Mouse (Mus musculus): Measurements from ENCODE around the gene Maz. TPM values are rescaled to one million over a fixed set of nuclear protein-coding genes. Genes with fewer than 3 reads are reported as not detected.

Gene Maz
- polyA plus RNA-seq, 1 experiment from 2014 or later: 58.9 TPM

GRCm38 (mm10) chr7:127007313-127008024 is 19.4 kb downstream of the Maz start:
- 91% methylated on average over 6 of the region's 6 CpGs for WGBS (ENCODE audit: missing documents)
- H3K79me2 ChIP-seq (ENCODE audit: inconsistent target): peaks cover 100% of the 10 kb centered on the region
- no peaks in the 10 kb centered on the region for H3K36me3 ChIP-seq (ENCODE audit: inconsistent target)
- H3K27ac ChIP-seq: peak overlapping the region; percentile 93; the same call in 1 of the 2 replicates
- H3K4me3 ChIP-seq (ENCODE audit: inconsistent target): no peak overlapping the region

GRCm38 (mm10) chr7:127004122-127004875 is 22.5 kb downstream of the Maz start:
- Histone ChIP-seq H3K4me3 (ENCODE audit: inconsistent target) (no peak overlapping the region), H3K36me3 (ENCODE audit: inconsistent target) (peaks cover 23% of the 10 kb centered on the region), H3K79me2 (ENCODE audit: inconsistent target) (peaks cover 71% of the 10 kb centered on the region), H3K27ac (no peak overlapping the region)
- WGBS (ENCODE audit: missing documents): 88% methylated on average over 4 of the region's 4 CpGs

- Histone ChIP-seq H3K79me2 (ENCODE audit: inconsistent target) (peaks cover 64% of the 10 kb centered on the region), H3K27ac (no peak overlapping the region), H3K36me3 (ENCODE audit: inconsistent target) (peaks cover 30% of the 10 kb centered on the region), H3K4me3 (ENCODE audit: inconsistent target) (no peak overlapping the region)
- 96% methylated on average over 5 of the region's 5 CpGs for WGBS (ENCODE audit: missing documents)
Measured at GRCm38 (mm10) chr7:127003620-127004019, 23.2 kb downstream of the Maz start.

- H3K4me3 ChIP-seq (ENCODE audit: inconsistent target): no peak overlapping the region
Measured at GRCm38 (mm10) chr7:126999568-126999967, 27.3 kb downstream of the Maz start.

GRCm38 (mm10) chr7:126996449-126996848 is 30.4 kb downstream of the Maz start:
- Histone ChIP-seq H3K27ac (no peak overlapping the region), H3K36me3 (ENCODE audit: inconsistent target) (peaks cover 91% of the 10 kb centered on the region)
- 89% methylated on average over 4 of the region's 4 CpGs for WGBS (ENCODE audit: missing documents)

More at GRCm38 (mm10) chr7:126999568-126999967, 27.3 kb downstream of the Maz start:
- 79% methylated on average over 10 of the region's 10 CpGs for WGBS (ENCODE audit: missing documents)
- Histone ChIP-seq H3K36me3 (ENCODE audit: inconsistent target) (peaks cover 67% of the 10 kb centered on the region), H3K27ac (no peak overlapping the region), H3K79me2 (ENCODE audit: inconsistent target) (peaks cover 24% of the 10 kb centered on the region)

GRCm38 (mm10) chr7:126988816-126989215 is 38.0 kb downstream of the Maz start:
- Histone ChIP-seq H3K4me3 (ENCODE audit: inconsistent target) (no peak overlapping the region), H3K36me3 (ENCODE audit: inconsistent target) (peaks cover 69% of the 10 kb centered on the region), H3K27ac (no peak overlapping the region), H3K79me2 (ENCODE audit: inconsistent target) (no peaks in the 10 kb centered on the region)
- WGBS (ENCODE audit: missing documents): 86% methylated on average over 8 of the region's 8 CpGs

More at GRCm38 (mm10) chr7:126996449-126996848, 30.4 kb downstream of the Maz start:
- H3K4me3 ChIP-seq (ENCODE audit: inconsistent target): no peak overlapping the region
- H3K79me2 ChIP-seq (ENCODE audit: inconsistent target): no peaks in the 10 kb centered on the region

GRCm38 (mm10) chr7:126986319-126986718 is 40.5 kb downstream of the Maz start:
- Histone ChIP-seq H3K27ac (no peak overlapping the region), H3K79me2 (ENCODE audit: inconsistent target) (no peaks in the 10 kb centered on the region), H3K4me3 (ENCODE audit: inconsistent target) (no peak overlapping the region), H3K36me3 (ENCODE audit: inconsistent target) (peaks cover 48% of the 10 kb centered on the region)
- 76% methylated on average over 7 of the region's 9 CpGs for WGBS (ENCODE audit: missing documents)

- Histone ChIP-seq H3K4me3 (ENCODE audit: inconsistent target) (no peak overlapping the region), H3K79me2 (ENCODE audit: inconsistent target) (no peaks in the 10 kb centered on the region), H3K36me3 (ENCODE audit: inconsistent target) (peaks cover 45% of the 10 kb centered on the region), H3K27ac (no peak overlapping the region)
- 90% methylated on average over 10 of the region's 10 CpGs for WGBS (ENCODE audit: missing documents)
Measured at GRCm38 (mm10) chr7:126984667-126985444, 42.0 kb downstream of the Maz start.

- no peak overlapping the region for H3K27ac ChIP-seq
- peaks cover 3% of the 10 kb centered on the region; the same call in 1 of the 2 replicates for H3K79me2 ChIP-seq (ENCODE audit: inconsistent target)
- peaks cover 43% of the 10 kb centered on the region for H3K36me3 ChIP-seq (ENCODE audit: inconsistent target)
- H3K4me3 ChIP-seq (ENCODE audit: inconsistent target): no peak overlapping the region
- 92% methylated on average over 7 of the region's 7 CpGs for WGBS (ENCODE audit: missing documents)
Measured at GRCm38 (mm10) chr7:126983113-126983512, 43.7 kb downstream of the Maz start.

GRCm38 (mm10) chr7:126982054-126982453 is 44.8 kb downstream of the Maz start:
- no peak overlapping the region for H3K27ac ChIP-seq
- 93% methylated on average over 3 of the region's 4 CpGs for WGBS (ENCODE audit: missing documents)
- H3K36me3 ChIP-seq (ENCODE audit: inconsistent target): peaks cover 36% of the 10 kb centered on the region
- no peak overlapping the region for H3K4me3 ChIP-seq (ENCODE audit: inconsistent target)
- peaks cover 14% of the 10 kb centered on the region for H3K79me2 ChIP-seq (ENCODE audit: inconsistent target)

- 95% methylated on average over 2 of the region's 2 CpGs for WGBS (ENCODE audit: missing documents)
- H3K27ac ChIP-seq: no peak overlapping the region
- peaks cover 18% of the 10 kb centered on the region for H3K79me2 ChIP-seq (ENCODE audit: inconsistent target)
- peaks cover 31% of the 10 kb centered on the region for H3K36me3 ChIP-seq (ENCODE audit: inconsistent target)
- no peak overlapping the region for H3K4me3 ChIP-seq (ENCODE audit: inconsistent target)
Measured at GRCm38 (mm10) chr7:126981601-126982000, 45.2 kb downstream of the Maz start.

- H3K27ac ChIP-seq: no peak overlapping the region
- no peak overlapping the region for H3K4me3 ChIP-seq (ENCODE audit: inconsistent target)
- peaks cover 23% of the 10 kb centered on the region for H3K36me3 ChIP-seq (ENCODE audit: inconsistent target)
- 79% methylated on average over 6 of the region's 6 CpGs for WGBS (ENCODE audit: missing documents)
- H3K79me2 ChIP-seq (ENCODE audit: inconsistent target): peaks cover 21% of the 10 kb centered on the region
Measured at GRCm38 (mm10) chr7:126978841-126979240, 48.0 kb downstream of the Maz start.

GRCm38 (mm10) chr7:126976878-126977459 is 49.9 kb downstream of the Maz start:
- WGBS (ENCODE audit: missing documents): 9% methylated on average over 11 of the region's 14 CpGs
- peak overlapping the region; percentile 95 for H3K4me3 ChIP-seq (ENCODE audit: inconsistent target)
- H3K36me3 ChIP-seq (ENCODE audit: inconsistent target): peaks cover 23% of the 10 kb centered on the region
- H3K79me2 ChIP-seq (ENCODE audit: inconsistent target): peaks cover 21% of the 10 kb centered on the region
- H3K27ac ChIP-seq: peak overlapping the region; percentile 99

All from macrophage (primary cell).